Mouse (Mus musculus) fibroblast of lung, adult 2 months (primary cell): ENCODE results near the gene Mrpl37.

Source experiments
- DNase-seq: peaks from one replicate; pipeline ENCODE4 v3.0.0-alpha.2; 2011; ENCODE audit warnings: low read depth

Mrpl37 gene

GRCm38 (mm10) chr4:107017257-107017656 is 49.4 kb downstream of the Mrpl37 start:
- DNase-seq, result no peak

DNA sequence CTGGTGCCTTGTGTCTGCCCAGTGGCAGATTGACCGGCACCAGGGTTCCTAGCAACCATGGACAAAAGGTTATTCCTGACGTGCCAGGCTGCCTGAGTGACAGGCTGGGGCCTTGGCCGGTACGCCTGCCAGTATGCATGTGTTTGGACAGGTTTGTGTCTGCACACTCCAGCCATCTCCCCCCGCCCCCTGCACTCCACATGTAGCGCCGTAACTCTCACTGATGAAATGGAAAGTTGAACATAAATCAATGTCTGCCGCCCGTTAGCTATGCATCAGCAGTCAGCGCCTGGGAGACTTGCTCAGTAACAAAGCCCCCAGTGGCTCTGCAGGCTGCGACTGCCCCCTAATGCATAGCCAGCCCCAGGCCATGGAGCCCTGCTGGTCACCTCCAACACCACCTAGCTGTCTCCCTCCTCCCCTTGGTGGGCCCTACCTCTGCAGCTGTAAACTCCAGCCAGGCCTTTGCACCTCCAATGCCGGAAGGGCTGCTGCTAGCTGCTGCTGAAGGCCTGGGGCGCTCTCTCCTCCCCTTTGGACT is 50.6 kb downstream of the Mrpl37 start:
- DNase-seq, result no peak

DNA sequence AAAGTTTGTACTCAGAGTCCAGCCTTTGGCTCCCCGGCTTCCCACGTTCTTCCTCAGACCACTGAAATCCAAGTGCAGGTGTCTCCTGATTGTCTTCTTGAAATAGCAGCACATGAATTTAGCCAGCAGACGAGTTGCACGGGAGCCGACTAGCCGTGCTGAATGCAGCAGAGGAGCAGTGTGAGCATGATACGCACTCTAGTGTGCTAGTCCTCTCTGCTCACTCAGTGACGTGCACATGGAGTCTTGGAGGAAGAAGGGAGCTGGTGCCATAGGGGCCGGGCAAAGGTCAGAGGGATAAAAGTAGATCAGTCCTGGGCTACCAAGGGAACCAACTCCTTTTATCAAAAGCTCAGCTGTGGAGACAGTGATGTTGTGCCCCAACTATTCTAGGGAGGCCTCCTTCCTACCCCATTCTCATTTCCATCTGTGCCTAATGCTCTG is 52.8 kb downstream of the Mrpl37 start:
- no peak for DNase-seq

GRCm38 (mm10) chr4:107013119-107013816 is 53.4 kb downstream of the Mrpl37 start:
- DNase-seq, result no peak

DNA sequence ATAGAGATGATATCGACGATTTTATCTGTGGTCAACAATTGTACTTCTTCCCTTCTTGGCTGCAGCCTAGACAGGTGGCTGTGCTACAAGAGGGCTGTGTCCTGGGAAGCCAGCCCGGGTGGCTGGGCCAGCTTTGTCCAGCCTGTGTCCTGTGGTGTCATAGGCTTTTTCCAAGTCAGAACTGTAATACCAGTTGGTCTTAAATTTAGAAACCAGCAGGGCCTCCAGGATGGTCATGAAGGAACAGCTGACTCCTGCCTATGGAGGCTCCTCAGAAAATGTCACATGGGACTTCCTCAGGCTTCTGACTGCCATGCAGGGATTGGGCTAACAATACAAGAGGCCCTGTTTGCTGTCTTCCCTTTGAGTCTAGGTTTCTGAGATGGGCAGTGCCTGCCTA is 54.1 kb downstream of the Mrpl37 start:
- no peak for DNase-seq

DNA sequence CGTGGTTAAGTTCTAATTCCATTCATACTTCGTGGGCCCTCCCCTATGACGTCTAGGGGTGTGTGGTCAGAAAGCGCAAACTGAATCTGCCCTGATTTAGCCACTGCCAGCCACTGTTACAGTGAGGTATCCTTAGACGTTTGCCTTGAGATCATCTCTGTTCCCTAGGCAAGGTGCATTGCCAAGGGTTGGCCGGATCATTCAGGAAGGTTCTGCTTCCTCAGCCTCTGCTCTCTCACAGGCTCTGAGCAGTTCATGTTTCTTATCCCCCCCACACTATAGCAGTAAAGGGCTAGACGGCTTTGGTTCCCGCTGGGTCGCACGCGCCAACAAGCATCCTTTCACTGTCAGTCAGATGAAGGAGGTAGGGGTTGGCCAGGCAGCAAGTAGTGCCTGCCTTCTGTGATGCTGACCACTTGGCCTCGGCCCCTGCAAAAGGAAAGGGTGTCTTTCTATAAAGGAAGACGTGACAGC is 54.6 kb downstream of the Mrpl37 start:
- DNase-seq, result peak; percentile 71

DNA sequence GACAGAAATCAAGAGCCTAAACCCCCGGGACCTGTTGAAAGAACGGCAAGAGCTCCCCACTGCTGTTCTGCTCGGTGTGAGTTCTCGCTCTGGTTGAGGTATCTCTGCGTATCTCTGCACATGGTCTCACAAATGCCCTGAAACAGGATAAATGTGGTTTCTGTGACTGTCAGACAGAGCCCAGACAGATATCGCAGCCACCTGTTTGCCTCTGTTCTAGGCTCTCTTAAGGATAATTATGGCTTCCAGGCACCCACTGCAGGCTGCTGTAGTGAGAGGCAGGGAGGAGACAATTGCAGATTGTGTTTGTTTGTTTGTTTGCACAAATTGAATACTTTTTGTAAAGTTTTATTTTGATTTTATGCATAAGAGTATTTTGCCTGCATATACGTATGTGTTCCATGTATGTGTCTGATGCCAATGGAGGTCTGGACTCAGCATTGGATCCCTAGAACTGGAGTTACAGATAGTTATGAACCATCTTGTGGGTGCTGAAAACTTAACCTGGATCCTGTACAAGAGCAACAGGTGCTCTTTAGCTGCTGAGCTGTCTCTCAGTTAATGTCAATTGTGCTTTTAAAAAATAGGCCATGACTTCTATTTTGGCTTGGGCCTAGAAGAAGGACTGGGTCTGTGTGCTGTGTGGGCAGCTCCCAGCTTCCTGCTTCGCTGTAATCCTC is 55.2 kb downstream of the Mrpl37 start:
- no peak for DNase-seq

- no peak for DNase-seq
Observed at GRCm38 (mm10) chr4:107009548-107009947, 57.1 kb downstream of the Mrpl37 start.

GRCm38 (mm10) chr4:107008161-107008560 is 58.5 kb downstream of the Mrpl37 start:
- DNase-seq, result no peak

- no peak for DNase-seq
Observed at GRCm38 (mm10) chr4:107007359-107007758, 59.3 kb downstream of the Mrpl37 start.

DNA sequence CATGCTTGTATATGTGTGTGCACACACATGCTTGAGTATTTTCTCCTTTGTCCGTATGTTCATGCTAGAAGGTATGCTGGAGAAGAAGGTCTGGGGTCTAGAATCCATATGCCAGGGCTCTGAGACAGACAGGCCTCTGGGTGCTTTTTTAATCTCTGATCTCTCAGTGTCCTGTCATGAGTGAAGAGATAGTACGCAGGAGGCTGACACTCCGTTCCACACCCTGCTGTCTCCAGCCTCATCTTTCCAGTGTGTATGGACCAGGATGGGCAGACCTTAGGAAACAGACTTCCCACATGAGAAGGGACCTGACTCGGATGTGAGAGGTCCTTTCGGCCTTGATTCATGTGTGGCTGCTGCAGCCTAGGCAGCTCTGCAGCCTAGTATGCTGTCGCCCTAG is 59.9 kb downstream of the Mrpl37 start:
- no peak for DNase-seq

DNA sequence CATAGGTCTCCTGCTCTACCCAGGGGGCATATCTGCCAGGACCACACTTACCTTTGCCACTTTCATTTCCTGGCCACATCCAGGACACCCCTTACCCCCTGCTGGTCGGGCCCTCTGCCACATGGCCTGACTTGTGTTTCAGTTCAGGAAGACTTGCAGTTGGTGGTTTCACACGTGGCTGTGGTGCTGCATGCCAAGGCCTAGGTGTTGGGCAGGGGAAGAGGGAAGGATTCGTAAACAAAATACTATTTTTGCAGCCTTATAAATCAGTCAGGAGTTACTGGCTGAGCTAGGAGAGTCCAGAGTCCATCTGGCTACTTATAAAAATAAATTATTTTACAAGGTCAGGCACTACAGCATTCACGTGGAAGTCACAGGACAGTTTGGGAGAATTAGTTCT is 60.4 kb downstream of the Mrpl37 start:
- DNase-seq, result no peak
